Mouse (Mus musculus) liver, postnatal 0 days (tissue): ENCODE results near the gene Pcbd2. TPM values are rescaled to one million over a fixed set of nuclear protein-coding genes. Genes with fewer than 3 reads are reported as not detected.

Source experiments
- ATAC-seq: fragments of 200-750 bp; cut with Nextera tagmentation; 2 replicates; pipeline ENCODE4 v1.8.0; 2017; ENCODE audit warnings: mild to moderate bottlenecking, moderate library complexity
- DNase-seq: peaks from one replicate; pipeline ENCODE4 v3.0.0-alpha.2; 2016
- H3K27ac ChIP-seq: fragments of 300-500 bp; sonication (generic); 2 replicates; pipeline ENCODE4 v1.5.1; 2014; ENCODE audit warnings: antibody characterized with exemption, moderate library complexity, mild to moderate bottlenecking, low read depth
- H3K27me3 ChIP-seq: fragments of 300-500 bp; sonication (generic); 2 replicates; pipeline ENCODE4 v1.6.1; 2014; ENCODE audit warnings: low read length, control low read depth, mixed read lengths; ENCODE audit not compliant: insufficient read depth
- H3K36me3 ChIP-seq: fragments of 300-500 bp; sonication (generic); replicated peaks from 2 replicates; pipeline ENCODE4 v1.6.1; 2014; ENCODE audit warnings: mild to moderate bottlenecking, control low read depth, low read length, moderate library complexity, mixed read lengths; ENCODE audit not compliant: insufficient read depth
- H3K4me1 ChIP-seq: fragments of 300-500 bp; sonication (generic); 2 replicates; pipeline ENCODE4 v1.6.1; 2014; ENCODE audit warnings: antibody characterized with exemption, mild to moderate bottlenecking, control low read depth; ENCODE audit not compliant: insufficient read depth
- H3K4me2 ChIP-seq: fragments of 300-500 bp; sonication (generic); 2 replicates; pipeline ENCODE4 v1.6.1; 2014; ENCODE audit warnings: low read depth, mild to moderate bottlenecking, low read length, moderate library complexity, mixed read lengths
- H3K4me3 ChIP-seq: fragments of 300-500 bp; sonication (generic); 2 replicates; pipeline ENCODE4 v1.5.1; 2014; ENCODE audit warnings: low read depth, low read length
- H3K9ac ChIP-seq: fragments of 300-500 bp; sonication (generic); replicated peaks from 2 replicates; pipeline ENCODE4 v1.6.1; 2014; ENCODE audit warnings: mild to moderate bottlenecking, moderate library complexity
- H3K9me3 ChIP-seq: fragments of 300-500 bp; sonication (generic); 2 replicates; pipeline ENCODE4 v1.6.1; 2016; ENCODE audit warnings: mild to moderate bottlenecking, control low read depth, low read length, mixed read lengths
- CTCF ChIP-seq: sonication (generic); IDR thresholded peaks from 2 replicates; pipeline ENCODE4 v1.5.1; 2016; ENCODE audit warnings: antibody characterized with exemption, low read depth
- EP300 ChIP-seq: IDR thresholded peaks from 2 replicates; pipeline ENCODE4 v1.6.1; 2016; ENCODE audit warnings: antibody characterized with exemption, low read depth, mild to moderate bottlenecking
- WGBS: fragments of 180-500 bp; shearing (Covaris S2); extraction: QIAGEN DNeasy Blood & Tissue Kit; methylation state at CpG from one replicate; pipeline ENCODE4 v1.1.7; 2014; ENCODE audit not compliant: insufficient replicate concordance; 5-methylcytosine and 5-hydroxymethylcytosine counted together
- polyA plus RNA-seq: library from polyadenylated mRNA; unstranded; fragments of >200 nt; fragmentation: Nextera tagmentation; extraction: Ambion mirVana; gene quantifications from 2 replicates; pipeline ENCODE4 v1.2.1, GENCODE M21; 2015

The Pcbd2 gene
- polyA plus RNA-seq, 1 experiment from 2014 or later, result 49.2 TPM

DNA sequence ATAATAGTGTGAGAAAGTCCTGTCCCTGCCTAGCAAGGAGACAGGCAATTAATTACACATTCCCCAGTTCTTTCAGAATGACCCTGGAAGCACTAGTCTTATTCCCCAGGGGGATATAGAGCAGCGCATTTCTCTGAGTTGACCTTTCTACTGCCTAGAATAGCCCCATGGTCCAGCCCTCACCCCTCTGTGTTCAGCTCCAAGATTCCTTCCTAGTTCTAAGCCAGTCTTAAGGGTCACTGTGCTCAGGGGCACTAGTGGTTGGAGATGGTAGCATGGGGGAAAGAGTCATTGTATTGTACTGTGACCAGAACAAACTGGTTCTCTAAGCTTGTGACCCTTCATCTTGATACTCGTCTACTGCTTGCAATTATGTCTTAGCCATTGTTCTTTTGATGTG is 74.1 kb downstream of the Pcbd2 start:
- H3K4me2 ChIP-seq, result no peak overlapping the region
- no peaks in the 10 kb centered on the region for H3K27me3 ChIP-seq
- H3K4me3 ChIP-seq, result no peak overlapping the region
- H3K4me1 ChIP-seq, result no peaks in the 10 kb centered on the region
- H3K36me3 ChIP-seq, result no peaks in the 10 kb centered on the region
- DNase-seq (no peak), ATAC-seq (no peak)
- peaks cover 6% of the 10 kb centered on the region for H3K9me3 ChIP-seq
- H3K9ac ChIP-seq, result no peak overlapping the region
- no peak overlapping the region for H3K27ac ChIP-seq
- 72% methylated on average over 2 of the region's 2 CpGs for WGBS
- no peak for TF ChIP-seq EP300
- no peak for TF ChIP-seq CTCF

DNA sequence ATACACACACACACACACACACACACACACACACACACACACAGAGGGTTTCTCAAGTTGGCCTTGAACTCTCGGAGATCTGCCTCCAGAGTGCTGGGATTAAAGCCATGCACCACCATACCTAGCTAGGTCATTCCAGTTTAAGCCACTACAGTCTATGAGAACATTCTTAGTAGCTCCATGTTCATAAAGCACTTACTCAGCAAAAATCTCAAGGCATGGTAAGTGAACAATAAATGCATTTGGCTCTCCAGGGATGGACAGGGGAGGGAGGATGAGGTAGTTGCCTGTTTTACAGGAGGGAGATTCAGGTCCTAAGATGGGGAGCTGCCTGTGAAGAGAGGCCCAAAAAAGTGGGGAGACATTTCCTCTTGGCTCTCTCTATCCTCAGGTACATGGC is 76.8 kb downstream of the Pcbd2 start:
- Histone ChIP-seq H3K27me3 (no peaks in the 10 kb centered on the region), H3K9me3 (peaks cover 6% of the 10 kb centered on the region), H3K36me3 (no peaks in the 10 kb centered on the region), H3K9ac (no peak overlapping the region), H3K4me3 (no peak overlapping the region), H3K4me1 (no peaks in the 10 kb centered on the region), H3K4me2 (no peak overlapping the region), H3K27ac (no peak overlapping the region)
- ATAC-seq (no peak), DNase-seq (no peak)
- TF ChIP-seq CTCF, result no peak
- no peak for TF ChIP-seq EP300
- 76% methylated on average over 1 of the region's 1 CpGs for WGBS

DNA sequence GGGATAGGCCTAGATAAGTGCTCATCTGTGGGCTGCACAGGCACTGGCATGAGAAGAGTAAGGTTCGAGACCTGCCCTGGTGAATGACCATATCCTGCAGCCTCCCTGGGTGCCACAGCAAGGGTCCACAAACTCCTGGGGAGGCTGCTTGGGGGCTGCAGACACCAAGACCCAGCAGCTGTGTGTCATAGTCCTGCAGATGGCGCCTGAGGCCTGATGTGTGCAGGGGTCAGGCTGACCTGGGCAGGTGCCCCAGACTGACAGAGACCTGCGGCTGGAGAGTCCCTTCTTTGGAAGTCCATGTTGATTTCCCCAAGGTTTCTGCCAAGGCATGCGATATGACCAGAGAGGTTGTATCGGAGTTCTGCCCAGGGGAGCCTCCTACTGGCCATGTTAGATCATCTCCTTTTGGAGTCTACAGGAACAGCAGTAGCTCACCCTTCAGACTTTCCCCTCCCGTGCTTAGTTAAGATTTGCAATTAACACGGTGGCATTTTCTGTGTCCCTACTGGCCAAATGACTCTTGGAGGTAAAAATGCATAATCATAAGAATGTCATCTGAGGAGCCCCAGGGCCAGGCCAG is 82.0 kb downstream of the Pcbd2 start:
- no peak overlapping the region for H3K27ac ChIP-seq
- ATAC-seq (no peak), DNase-seq (no peak)
- no peaks in the 10 kb centered on the region for H3K36me3 ChIP-seq
- no peak overlapping the region for H3K4me3 ChIP-seq
- H3K27me3 ChIP-seq, result 0 out of 2 replicates have a peak, but pooled peaks cover 2% of the 10 kb centered on the region
- H3K9me3 ChIP-seq, result no peaks in the 10 kb centered on the region
- no peak overlapping the region for H3K4me2 ChIP-seq
- peak; percentile 33; the same call in 1 of the 2 replicates for TF ChIP-seq CTCF
- TF ChIP-seq EP300, result no peak
- no peak overlapping the region for H3K9ac ChIP-seq
- WGBS, result 64% methylated on average over 7 of the region's 7 CpGs
- H3K4me1 ChIP-seq, result no peaks in the 10 kb centered on the region

DNA sequence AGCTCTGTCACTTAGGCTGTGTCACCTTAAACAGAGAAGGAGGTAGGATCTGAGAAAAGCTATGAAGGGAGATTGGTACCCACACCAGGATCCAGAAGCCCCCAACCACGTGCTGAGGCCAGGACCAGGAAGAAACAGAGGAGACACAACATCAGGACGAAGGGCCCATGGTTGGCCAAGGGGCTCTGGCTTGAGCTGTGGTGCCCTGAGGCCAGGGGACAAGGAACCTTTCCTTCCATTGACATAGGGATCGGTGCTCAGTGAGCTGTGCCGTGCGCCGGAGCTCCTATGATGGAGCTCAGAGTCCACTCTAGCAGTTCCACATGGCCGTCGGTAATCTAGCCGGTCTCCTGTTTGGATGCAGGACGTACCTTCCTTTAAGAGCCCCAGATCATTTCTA is 82.5 kb downstream of the Pcbd2 start:
- 83% methylated on average over 10 of the region's 10 CpGs for WGBS
- Histone ChIP-seq H3K4me1 (no peaks in the 10 kb centered on the region), H3K27ac (no peak overlapping the region), H3K36me3 (no peaks in the 10 kb centered on the region), H3K9me3 (no peaks in the 10 kb centered on the region), H3K4me2 (no peak overlapping the region), H3K4me3 (no peak overlapping the region), H3K27me3 (0 out of 2 replicates have a peak, but pooled peaks cover 2% of the 10 kb centered on the region), H3K9ac (no peak overlapping the region)
- TF ChIP-seq CTCF (no peak), EP300 (no peak)
- no peak for DNase-seq
- ATAC-seq, result no peak

DNA sequence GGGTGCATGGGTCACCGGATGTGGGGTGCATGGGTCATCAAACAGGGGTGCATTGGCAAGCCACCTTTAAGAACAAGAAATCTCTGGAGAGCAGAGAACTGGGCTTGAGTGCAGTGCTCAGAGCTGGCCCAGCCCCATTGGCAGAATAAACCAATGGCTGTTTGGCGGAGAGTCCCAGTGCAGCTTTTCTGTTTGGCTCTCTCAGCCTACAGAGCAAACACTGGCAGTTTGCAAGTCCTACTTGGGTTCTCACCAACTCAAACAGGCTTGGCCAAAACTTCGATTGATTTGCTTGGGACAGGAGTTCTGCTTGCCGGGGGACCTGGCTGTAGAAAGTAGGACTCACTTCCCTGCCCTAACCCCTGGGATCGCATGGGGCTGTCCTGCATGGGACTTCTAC is 83.8 kb downstream of the Pcbd2 start:
- TF ChIP-seq CTCF, result no peak
- TF ChIP-seq EP300, result no peak

DNA sequence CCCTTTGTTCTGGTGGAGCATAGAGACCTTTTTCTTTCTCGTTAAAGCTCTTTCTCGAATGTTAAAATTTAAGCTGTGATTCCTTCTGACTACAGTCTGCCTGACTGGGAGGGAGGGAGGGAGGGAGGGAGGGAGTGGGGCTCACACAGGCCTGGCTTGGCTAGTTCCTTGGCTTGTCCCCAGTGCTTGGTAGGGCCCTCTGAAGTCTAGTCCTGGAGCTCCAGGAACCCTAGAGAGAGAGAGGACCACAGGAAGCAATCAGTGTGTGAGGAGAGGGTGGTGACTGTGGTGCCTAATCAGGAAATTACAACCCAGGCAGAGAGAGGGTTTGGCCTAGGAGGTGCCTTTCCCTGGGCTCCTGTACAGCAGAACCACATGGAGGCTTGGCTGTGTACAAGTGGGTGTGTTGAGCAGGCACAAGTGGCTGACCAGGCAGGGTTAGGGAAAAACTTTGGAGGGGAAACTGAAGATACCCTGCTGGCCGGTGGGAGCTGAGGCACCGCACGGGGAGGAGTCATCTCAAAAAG is 86.4 kb downstream of the Pcbd2 start:
- Histone ChIP-seq H3K4me3 (no peak overlapping the region), H3K36me3 (no peaks in the 10 kb centered on the region), H3K27me3 (0 out of 2 replicates have a peak, but pooled peaks cover 2% of the 10 kb centered on the region), H3K9ac (no peak overlapping the region), H3K27ac (no peak overlapping the region), H3K9me3 (no peaks in the 10 kb centered on the region), H3K4me2 (no peak overlapping the region), H3K4me1 (no peaks in the 10 kb centered on the region)
- no peak for TF ChIP-seq CTCF
- ATAC-seq, result no peak
- DNase-seq, result no peak
- WGBS, result 58% methylated on average over 5 of the region's 5 CpGs

More for the DNA sequence above, 83.8 kb downstream of the Pcbd2 start:
- 0 out of 2 replicates have a peak, but pooled peaks cover 2% of the 10 kb centered on the region for H3K27me3 ChIP-seq
- 56% methylated on average over 5 of the region's 5 CpGs for WGBS
- no peaks in the 10 kb centered on the region for H3K4me1 ChIP-seq
- ATAC-seq (peak; percentile 75), DNase-seq (peak; percentile 25)
- H3K4me3 ChIP-seq, result no peak overlapping the region
- no peak overlapping the region for H3K9ac ChIP-seq
- no peaks in the 10 kb centered on the region for H3K9me3 ChIP-seq
- no peak overlapping the region for H3K27ac ChIP-seq
- H3K4me2 ChIP-seq, result no peak overlapping the region
- H3K36me3 ChIP-seq, result no peaks in the 10 kb centered on the region
